Mouse (Mus musculus): Measurements from ENCODE around the gene Slc24a3.

Slc24a3 gene

GRCm38 (mm10) chr2:145268971-145269370 is 101.4 kb downstream of the Slc24a3 start:
- in situ Hi-C loops (cut with MboI; ENCODE audit: unreplicated experiment in 2 of 2): no loop called here

- in situ Hi-C loops (cut with MboI; ENCODE audit: unreplicated experiment in 2 of 2): no loop called here
Observed at GRCm38 (mm10) chr2:145269410-145269809, 101.9 kb downstream of the Slc24a3 start.

- in situ Hi-C loops (cut with MboI; ENCODE audit: unreplicated experiment in 2 of 2): no loop called here
Observed at GRCm38 (mm10) chr2:145274016-145274677, 106.6 kb downstream of the Slc24a3 start.

GRCm38 (mm10) chr2:145279336-145279735 is 111.8 kb downstream of the Slc24a3 start:
- in situ Hi-C loops (cut with MboI; ENCODE audit: unreplicated experiment in 2 of 2): no loop called here

GRCm38 (mm10) chr2:145283746-145284145 is 116.2 kb downstream of the Slc24a3 start:
- in situ Hi-C loops (cut with MboI; ENCODE audit: unreplicated experiment in 2 of 2): no loop called here

- in situ Hi-C loops (cut with MboI; ENCODE audit: unreplicated experiment in 2 of 2): no loop called here
Observed at GRCm38 (mm10) chr2:145288501-145288900, 120.9 kb downstream of the Slc24a3 start.

- in situ Hi-C loops (cut with MboI; ENCODE audit: unreplicated experiment in 2 of 2): loop anchor here (5.0 to 10.0 kb wide), 4 partner anchors 129 to 657 kb away; no protein-coding TSS in a partner anchor
Observed at GRCm38 (mm10) chr2:145291473-145291872, 123.9 kb downstream of the Slc24a3 start.

GRCm38 (mm10) chr2:145292196-145292595 is 124.6 kb downstream of the Slc24a3 start:
- in situ Hi-C loops (cut with MboI; ENCODE audit: unreplicated experiment in 2 of 2): loop anchor here (5.0 to 10.0 kb wide), 4 partner anchors 130 to 657 kb away; no protein-coding TSS in a partner anchor

- in situ Hi-C loops (cut with MboI; ENCODE audit: unreplicated experiment in 2 of 2): loop anchor here (5.0 to 10.0 kb wide), 4 partner anchors 131 to 658 kb away; no protein-coding TSS in a partner anchor
Observed at GRCm38 (mm10) chr2:145292816-145293215, 125.3 kb downstream of the Slc24a3 start.

GRCm38 (mm10) chr2:145296906-145297305 is 129.4 kb downstream of the Slc24a3 start:
- in situ Hi-C loops (cut with MboI; ENCODE audit: unreplicated experiment in 2 of 2): loop anchor here (10.0 kb wide), 2 partner anchors 292 to 662 kb away; no protein-coding TSS in a partner anchor

- in situ Hi-C loops (cut with MboI; ENCODE audit: unreplicated experiment in 2 of 2): loop anchor here (10.0 kb wide), 2 partner anchors 295 to 665 kb away; no protein-coding TSS in a partner anchor
Observed at GRCm38 (mm10) chr2:145299914-145300699, 132.6 kb downstream of the Slc24a3 start.

- in situ Hi-C loops (cut with MboI; ENCODE audit: unreplicated experiment in 2 of 2): no loop called here
Observed at GRCm38 (mm10) chr2:145307231-145307883, 139.8 kb downstream of the Slc24a3 start.

- in situ Hi-C loops (cut with MboI; ENCODE audit: unreplicated experiment in 2 of 2): no loop called here
Observed at GRCm38 (mm10) chr2:145318916-145319315, 151.4 kb downstream of the Slc24a3 start.

GRCm38 (mm10) chr2:145321287-145321686 is 153.7 kb downstream of the Slc24a3 start:
- in situ Hi-C loops (cut with MboI; ENCODE audit: unreplicated experiment in 2 of 2): no loop called here

GRCm38 (mm10) chr2:145321755-145322154 is 154.2 kb downstream of the Slc24a3 start:
- in situ Hi-C loops (cut with MboI; ENCODE audit: unreplicated experiment in 2 of 2): no loop called here

GRCm38 (mm10) chr2:145324477-145324876 is 156.9 kb downstream of the Slc24a3 start:
- in situ Hi-C loops (cut with MboI; ENCODE audit: unreplicated experiment in 2 of 2): no loop called here

- in situ Hi-C loops (cut with MboI; ENCODE audit: unreplicated experiment in 2 of 2): no loop called here
Observed at GRCm38 (mm10) chr2:145325852-145326251, 158.3 kb downstream of the Slc24a3 start.

GRCm38 (mm10) chr2:145326544-145326943 is 159.0 kb downstream of the Slc24a3 start:
- in situ Hi-C loops (cut with MboI; ENCODE audit: unreplicated experiment in 2 of 2): no loop called here

GRCm38 (mm10) chr2:145329756-145330155 is 162.2 kb downstream of the Slc24a3 start:
- in situ Hi-C loops (cut with MboI; ENCODE audit: unreplicated experiment in 2 of 2): no loop called here

GRCm38 (mm10) chr2:145331525-145331924 is 164.0 kb downstream of the Slc24a3 start:
- in situ Hi-C loops (cut with MboI; ENCODE audit: unreplicated experiment in 2 of 2): no loop called here

- in situ Hi-C loops (cut with MboI; ENCODE audit: unreplicated experiment in 2 of 2): no loop called here
Observed at GRCm38 (mm10) chr2:145333466-145333865, 165.9 kb downstream of the Slc24a3 start.
